Mouse (Mus musculus) bone marrow, adult 2 months (tissue): Measurements from ENCODE around the gene Gm28035. TPM values are rescaled to one million over a fixed set of nuclear protein-coding genes. Genes with fewer than 3 reads are reported as not detected.

ENCODE experiments used
- H3K27ac ChIP-seq: fragments of 200-500 bp; 2 replicates; pipeline ENCODE4 v1.5.1; 2012; ENCODE audit warnings: low read depth, mild to moderate bottlenecking, control low read depth, inconsistent platforms, low read length; ENCODE audit not compliant: control insufficient read depth, poor library complexity, insufficient read depth
- H3K4me1 ChIP-seq: fragments of 200-500 bp; 2 replicates; pipeline ENCODE4 v1.6.1; 2011; ENCODE audit warnings: low read length; ENCODE audit not compliant: control insufficient read depth, insufficient read depth
- H3K4me3 ChIP-seq: fragments of 200-500 bp; replicated peaks from 2 replicates; pipeline ENCODE3; 2011; ENCODE audit warnings: mild to moderate bottlenecking, low read depth, low read length, control low read depth; ENCODE audit not compliant: control insufficient read depth
- CTCF ChIP-seq: fragments of 200-500 bp; IDR thresholded peaks from 2 replicates; pipeline ENCODE4 v1.5.1; 2011; ENCODE audit warnings: low read length, control low read depth; ENCODE audit not compliant: control insufficient read depth, insufficient read depth
- POLR2A ChIP-seq: fragments of 200-500 bp; IDR thresholded peaks from 2 replicates; pipeline ENCODE4 v1.6.1; 2011; ENCODE audit warnings: low read depth, mild to moderate bottlenecking, control low read depth, low read length, borderline replicate concordance; ENCODE audit not compliant: control insufficient read depth
- WGBS: fragments of 180-500 bp; shearing (Covaris S2); methylation state at CpG from one replicate; pipeline ENCODE4 v1.1.7; 2018; 5-methylcytosine and 5-hydroxymethylcytosine counted together
- polyA plus RNA-seq: library from polyadenylated mRNA; stranded (reverse); fragments of >200 nt; gene quantifications from 2 replicates; pipeline ENCODE4 v1.2.4, GENCODE M21; 2011; ENCODE audit warnings: low replicate concordance; ENCODE audit not compliant: missing spikeins, insufficient read depth, insufficient read length

Gm28035 gene
- polyA plus RNA-seq, 1 experiment = 2.5 TPM

GRCm38 (mm10) chr2:30216293-30216692 is 24.1 kb upstream of the Gm28035 start:
- no peaks in the 10 kb centered on the region for H3K4me1 ChIP-seq
- no peak overlapping the region for H3K27ac ChIP-seq
- WGBS = 89% methylated on average over 5 of the region's 5 CpGs
- no peak overlapping the region for H3K4me3 ChIP-seq
- TF ChIP-seq POLR2A = no peak
- TF ChIP-seq CTCF = no peak

- Histone ChIP-seq H3K27ac (no peak overlapping the region), H3K4me1 (peaks cover 5% of the 10 kb centered on the region; the same call in 1 of the 2 replicates), H3K4me3 (no peak overlapping the region)
- 22% methylated on average over 5 of the region's 5 CpGs for WGBS
- TF ChIP-seq CTCF = no peak
- no peak for TF ChIP-seq POLR2A
Observed at GRCm38 (mm10) chr2:30235593-30235992, 4.8 kb upstream of the Gm28035 start.

GRCm38 (mm10) chr2:30236426-30237198 is 3.8 kb upstream of the Gm28035 start:
- H3K27ac ChIP-seq = peak overlapping the region; percentile 89
- TF ChIP-seq CTCF = no peak
- TF ChIP-seq POLR2A = no peak
- peak overlapping the region; percentile 93 for H3K4me3 ChIP-seq
- H3K4me1 ChIP-seq = peaks cover 5% of the 10 kb centered on the region; the same call in 1 of the 2 replicates
- WGBS = 4% methylated on average over 18 of the region's 18 CpGs

GRCm38 (mm10) chr2:30237199-30237880 is 3.0 kb upstream of the Gm28035 start, which contains the start of gene Lrrc8a:
Gene Lrrc8a (plus strand): TSS chr2:30237715.
- Histone ChIP-seq H3K27ac (peak within 1 kb of the TSS; percentile 89), H3K4me1 (peaks cover 5% of the 10 kb centered on the region; the same call in 1 of the 2 replicates), H3K4me3 (peak within 1 kb of the TSS; percentile 93)
- TF ChIP-seq CTCF (0 out of 2 replicates have a peak, but pooled peaks have one; percentile 21), POLR2A (peak; percentile 73)
- under 1% methylated on average over 58 of the region's 67 CpGs for WGBS

GRCm38 (mm10) chr2:30237881-30238280 is 2.5 kb upstream of the Gm28035 start:
- under 1% methylated on average over 42 of the region's 42 CpGs for WGBS
- no peak for TF ChIP-seq CTCF
- no peak for TF ChIP-seq POLR2A
- peak overlapping the region; percentile 89 for H3K27ac ChIP-seq
- H3K4me3 ChIP-seq = peak overlapping the region; percentile 93
- peaks cover 5% of the 10 kb centered on the region; the same call in 1 of the 2 replicates for H3K4me1 ChIP-seq

- TF ChIP-seq POLR2A (no peak), CTCF (no peak)
- Histone ChIP-seq H3K27ac (0 out of 2 replicates have a peak overlapping the region, but pooled peaks have one; percentile 3), H3K4me1 (peaks cover 5% of the 10 kb centered on the region; the same call in 1 of the 2 replicates), H3K4me3 (peak overlapping the region; percentile 93)
- WGBS = 62% methylated on average over 3 of the region's 3 CpGs
Observed at GRCm38 (mm10) chr2:30238906-30239465, 1.4 kb upstream of the Gm28035 start.

- 64% methylated on average over 4 of the region's 4 CpGs for WGBS
- Histone ChIP-seq H3K4me3 (peak overlapping the region; percentile 10), H3K4me1 (peaks cover 5% of the 10 kb centered on the region; the same call in 1 of the 2 replicates), H3K27ac (peak overlapping the region; percentile 43)
- TF ChIP-seq POLR2A (no peak), CTCF (no peak)
Observed at GRCm38 (mm10) chr2:30239777-30240176, 590 bp upstream of the Gm28035 start.

- 68% methylated on average over 4 of the region's 4 CpGs for WGBS
- Histone ChIP-seq H3K4me3 (no peak overlapping the region), H3K4me1 (peaks cover 8% of the 10 kb centered on the region), H3K27ac (no peak overlapping the region)
- no peak for TF ChIP-seq POLR2A
- no peak for TF ChIP-seq CTCF
Observed at GRCm38 (mm10) chr2:30242509-30242908, 2.1 kb downstream of the Gm28035 start.
